Mouse (Mus musculus): ENCODE data around the gene Secisbp2.

- TF ChIP-seq MYC (IDR thresholded peaks at IDR 0.05; ENCODE audit: low read depth, low read length) (no peak), CTCF (conservative IDR thresholded peaks at IDR 0.05 in 1 of 2, IDR thresholded peaks at IDR 0.05 in 1 of 2; ENCODE audit: low read depth in 2 of 2, low read length in 2 of 2) (no peak), MEF2A (IDR thresholded peaks at IDR 0.05; ENCODE audit: borderline replicate concordance, low read depth, low read length) (no peak), BHLHE40 (IDR thresholded peaks at IDR 0.05; ENCODE audit: low read depth, low read length) (no peak), ZNF384 (IDR thresholded peaks at IDR 0.05; ENCODE audit: low read depth, low read length) (no peak), ELF1 (IDR thresholded peaks at IDR 0.05; ENCODE audit: low read depth, low read length) (no peak), JUN (IDR thresholded peaks at IDR 0.05; ENCODE audit: insufficient read depth, low read depth, low read length) (no peak), POLR2A (IDR thresholded peaks at IDR 0.05; ENCODE audit: low read depth, low read length) (no peak), E2F4 (IDR thresholded peaks at IDR 0.05; ENCODE audit: insufficient replicate concordance, low read depth, low read length) (no peak), MAX (IDR thresholded peaks at IDR 0.05; ENCODE audit: low read length) (no peak), CHD2 (IDR thresholded peaks at IDR 0.05; ENCODE audit: low read length) (no peak), JUND (conservative IDR thresholded peaks at IDR 0.05; ENCODE audit: low read depth, low read length) (no peak)
Measured at GRCm38 (mm10) chr13:51731474-51731873, 80.0 kb downstream of the Secisbp2 start.

Measured in CH12.LX (cell line).